Mouse (Mus musculus) liver (tissue): Measurements from ENCODE around the gene Gm10024.
"Not testable (repeated sequence)": the region's sequence is repeated elsewhere in the genome, so short reads cannot be mapped to it uniquely, and the experiment has no call there.

ENCODE experiments used
- DNase-seq: peaks from one replicate; pipeline ENCODE4 v3.0.0-alpha.2; 2020; ENCODE audit warnings: mixed read lengths

Gene Gm10024

GRCm38 (mm10) chr10:77735928-77736327 is 24.7 kb downstream of the Gm10024 start:
- DNase-seq, result no peak

GRCm38 (mm10) chr10:77738929-77739328 is 27.7 kb downstream of the Gm10024 start:
- DNase-seq, result no peak

- DNase-seq, result not testable (repeated sequence)
Measured at GRCm38 (mm10) chr10:77741924-77742688, 30.8 kb downstream of the Gm10024 start, which contains the start of gene Gm18596. Gene Gm18596 (minus strand): TSS chr10:77742638.

- DNase-seq, result not testable (repeated sequence)
Measured at GRCm38 (mm10) chr10:77750686-77751085, 39.4 kb downstream of the Gm10024 start.

- DNase-seq, result not testable (repeated sequence)
Measured at GRCm38 (mm10) chr10:77751254-77751653, 40.0 kb downstream of the Gm10024 start, which contains the start of gene Gm9736. Gene Gm9736 (minus strand): TSS chr10:77751354.

GRCm38 (mm10) chr10:77752312-77752711 is 41.1 kb downstream of the Gm10024 start:
- not testable (repeated sequence) for DNase-seq

- DNase-seq, result no peak
Measured at GRCm38 (mm10) chr10:77753448-77753847, 42.2 kb downstream of the Gm10024 start.

GRCm38 (mm10) chr10:77759582-77759981 is 48.3 kb downstream of the Gm10024 start, which contains the start of gene Gm3233:
Gene Gm3233 (minus strand): TSS chr10:77759682.
- DNase-seq, result not testable (repeated sequence)
